Mouse (Mus musculus): ENCODE data around the gene Qk.

- TF ChIP-seq CTCF (IDR thresholded peaks at IDR 0.05; ENCODE audit: extremely low read depth, insufficient read depth, insufficient read length, insufficient replicate concordance) (no peak), POLR2A (IDR thresholded peaks at IDR 0.05; ENCODE audit: low read depth, low read length) (peak; percentile 5; the same call in 1 of the 2 replicates)
These were observed at the start of gene Qk for GRCm38 (mm10) chr17:10319685-10320455.

Measured in spleen, adult 2 months (tissue).